Mouse (Mus musculus): ENCODE data around the gene Sct.
A peak's percentile ranks its signal among the peaks of the same experiment; 100 is the strongest.
"Not testable (repeated sequence)": the region's sequence is repeated elsewhere in the genome, so short reads cannot be mapped to it uniquely, and the experiment has no call there.

Sct gene

GRCm38 (mm10) chr7:141288042-141288441 lies 9.1 kb upstream of the Sct start:
- DNase-seq, result no peak

GRCm38 (mm10) chr7:141282756-141283155 lies 3.8 kb upstream of the Sct start:
- DNase-seq, result no peak

- DNase-seq, result no peak
Measured at GRCm38 (mm10) chr7:141281442-141281841, 2.5 kb upstream of the Sct start.

GRCm38 (mm10) chr7:141277701-141278678 lies 943 bp downstream of the Sct start:
- DNase-seq, result no peak

GRCm38 (mm10) chr7:141276546-141276945 lies 2.4 kb downstream of the Sct start, which contains the start of gene Cdhr5:
TSS of gene Cdhr5 (minus strand) at chr7:141276786.
- DNase-seq, result no peak

- DNase-seq, result no peak
Measured at GRCm38 (mm10) chr7:141275356-141275755, 3.6 kb downstream of the Sct start.

- no peak for DNase-seq
Measured at GRCm38 (mm10) chr7:141270631-141271030, 8.3 kb downstream of the Sct start.

GRCm38 (mm10) chr7:141269273-141269545 lies 9.7 kb downstream of the Sct start:
- no peak for DNase-seq

GRCm38 (mm10) chr7:141268466-141269272 lies 10.3 kb downstream of the Sct start:
- peak; percentile 71 for DNase-seq

GRCm38 (mm10) chr7:141265739-141266561 lies 13.0 kb downstream of the Sct start, which contains the start of gene Irf7:
TSS of gene Irf7 (minus strand) at chr7:141266481.
- peak; percentile 88 for DNase-seq

GRCm38 (mm10) chr7:141265411-141265738 lies 13.6 kb downstream of the Sct start:
- no peak for DNase-seq

- DNase-seq, result peak; percentile 53
Measured at GRCm38 (mm10) chr7:141264761-141265410, 14.0 kb downstream of the Sct start.

GRCm38 (mm10) chr7:141264041-141264700 lies 14.8 kb downstream of the Sct start:
- no peak for DNase-seq

GRCm38 (mm10) chr7:141263640-141264039 lies 15.3 kb downstream of the Sct start:
- no peak for DNase-seq

- no peak for DNase-seq
Measured at GRCm38 (mm10) chr7:141261480-141261879, 17.5 kb downstream of the Sct start.

- DNase-seq, result no peak
Measured at GRCm38 (mm10) chr7:141256159-141256558, 22.8 kb downstream of the Sct start.

- not testable (repeated sequence) for DNase-seq
Measured at GRCm38 (mm10) chr7:141250486-141250885, 28.4 kb downstream of the Sct start.

- no peak for DNase-seq
Measured at GRCm38 (mm10) chr7:141231551-141231950, 47.4 kb downstream of the Sct start.

- DNase-seq, result no peak
Measured at GRCm38 (mm10) chr7:141231111-141231510, 47.8 kb downstream of the Sct start.

GRCm38 (mm10) chr7:141230570-141230969 lies 48.4 kb downstream of the Sct start:
- no peak for DNase-seq

GRCm38 (mm10) chr7:141229702-141230101 lies 49.2 kb downstream of the Sct start:
- DNase-seq, result no peak

Data from lung, postnatal 36 days (tissue).